Mouse (Mus musculus): ENCODE results near the gene Gjb2.
"Not testable (repeated sequence)": the region's sequence is repeated elsewhere in the genome, so short reads cannot be mapped to it uniquely, and the experiment has no call there.

The Gjb2 gene

GRCm38 (mm10) chr14:57069906-57070305, 34.6 kb downstream of the Gjb2 start:
- DNase-seq (ENCODE audit: low spot score) = not testable (repeated sequence)

- no peak for DNase-seq (ENCODE audit: low spot score)
Observed at GRCm38 (mm10) chr14:57066053-57066452, 38.4 kb downstream of the Gjb2 start.

GRCm38 (mm10) chr14:57060052-57060451, 44.5 kb downstream of the Gjb2 start:
- peak; percentile 32 for DNase-seq (ENCODE audit: low spot score)

GRCm38 (mm10) chr14:57057563-57058321, 46.8 kb downstream of the Gjb2 start, which contains the start of gene Gja3:
Gene Gja3, minus strand, starts transcription at chr14:57058100.
- peak; percentile 37 for DNase-seq (ENCODE audit: low spot score)

GRCm38 (mm10) chr14:57057204-57057562, 47.3 kb downstream of the Gjb2 start:
- no peak for DNase-seq (ENCODE audit: low spot score)

- DNase-seq (ENCODE audit: low spot score) = no peak
Observed at GRCm38 (mm10) chr14:57052713-57053112, 51.8 kb downstream of the Gjb2 start.

Measured in yolk sac, embryonic 10.5 days (tissue).